Mouse (Mus musculus): Measurements from ENCODE around the gene Ppih.

DNA sequence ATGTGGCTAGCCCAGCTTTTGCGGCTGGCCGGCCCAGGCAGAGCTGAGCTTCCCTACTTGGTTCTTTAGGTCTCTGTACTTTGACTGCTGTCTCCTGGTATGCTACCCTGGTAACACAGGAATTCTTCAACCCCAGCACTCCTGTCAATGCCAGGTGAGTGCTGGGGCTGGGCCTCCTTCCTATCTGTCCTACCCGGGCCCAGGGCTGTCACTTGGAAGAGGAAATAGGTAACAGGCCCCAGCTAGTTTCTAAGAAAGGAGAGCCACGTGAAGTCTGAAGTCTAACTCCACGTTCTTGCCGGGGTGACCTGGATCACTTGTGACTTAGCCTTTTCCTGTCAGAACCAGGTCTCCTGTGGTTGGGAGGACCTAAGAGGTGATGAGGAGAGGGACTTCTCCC, 63.3 kb downstream of the Ppih start:
- no peak for TF ChIP-seq CTCF (IDR thresholded peaks at IDR 0.05; ENCODE audit: low read depth)
- no peak for TF ChIP-seq EP300 (IDR thresholded peaks at IDR 0.05; ENCODE audit: low read depth)

Measured in liver, embryonic 14.5 days (tissue).